Mouse (Mus musculus): ENCODE results near the gene Ndufa7.

DNA sequence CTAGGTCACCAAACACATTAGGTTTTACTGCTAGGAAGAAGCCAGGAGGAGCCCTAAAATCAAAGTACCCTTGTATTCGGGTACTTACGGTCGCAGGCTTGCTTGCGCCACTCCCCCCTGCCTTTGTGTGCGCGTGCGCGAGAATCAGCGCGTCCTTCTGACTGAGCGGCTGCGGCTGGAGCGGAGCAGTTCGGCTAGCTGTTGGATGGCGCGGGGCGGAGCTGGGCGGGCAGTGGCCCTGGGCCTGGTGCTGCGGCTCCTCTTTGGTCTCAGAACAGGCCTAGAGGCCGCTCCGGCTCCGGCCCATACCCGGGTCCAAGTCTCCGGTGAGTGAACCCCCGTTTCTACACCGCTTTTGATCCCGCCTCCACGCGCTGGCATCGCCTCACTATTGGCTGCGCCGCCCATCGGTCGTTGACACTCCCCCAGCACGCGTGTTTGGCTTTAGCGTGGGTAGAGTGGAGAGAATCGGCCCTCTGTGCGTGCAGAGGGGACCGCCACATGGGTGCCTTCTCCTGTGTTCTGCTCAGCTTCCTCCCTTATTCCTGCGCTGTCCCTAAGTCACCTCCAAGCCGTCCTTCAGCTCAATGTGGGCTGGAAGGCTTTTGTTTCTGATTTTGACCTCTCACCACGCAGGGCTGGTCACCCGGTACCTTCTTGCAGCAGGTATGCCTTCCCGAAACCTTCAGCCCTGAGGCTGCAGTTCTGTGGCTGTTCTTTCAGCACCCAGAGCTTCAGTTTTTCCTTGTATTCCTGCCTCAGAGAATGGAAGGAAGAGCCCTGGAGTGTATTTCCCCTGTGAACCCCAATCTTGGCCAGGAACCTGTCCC is 18.8 kb downstream of the Ndufa7 start, which contains the start of gene Cd320:
- TF ChIP-seq CTCF (IDR thresholded peaks at IDR 0.05; ENCODE audit: low read depth, low read length), result no peak
- TF ChIP-seq EP300 (IDR thresholded peaks at IDR 0.05; ENCODE audit: insufficient read depth, low read depth, low read length), result peak; percentile 44; the same call in 1 of the 2 replicates

Measured in ES-Bruce4 (cell line).